ENCODE assay signal across 10 mouse cellular contexts in the genomic region with DNA sequence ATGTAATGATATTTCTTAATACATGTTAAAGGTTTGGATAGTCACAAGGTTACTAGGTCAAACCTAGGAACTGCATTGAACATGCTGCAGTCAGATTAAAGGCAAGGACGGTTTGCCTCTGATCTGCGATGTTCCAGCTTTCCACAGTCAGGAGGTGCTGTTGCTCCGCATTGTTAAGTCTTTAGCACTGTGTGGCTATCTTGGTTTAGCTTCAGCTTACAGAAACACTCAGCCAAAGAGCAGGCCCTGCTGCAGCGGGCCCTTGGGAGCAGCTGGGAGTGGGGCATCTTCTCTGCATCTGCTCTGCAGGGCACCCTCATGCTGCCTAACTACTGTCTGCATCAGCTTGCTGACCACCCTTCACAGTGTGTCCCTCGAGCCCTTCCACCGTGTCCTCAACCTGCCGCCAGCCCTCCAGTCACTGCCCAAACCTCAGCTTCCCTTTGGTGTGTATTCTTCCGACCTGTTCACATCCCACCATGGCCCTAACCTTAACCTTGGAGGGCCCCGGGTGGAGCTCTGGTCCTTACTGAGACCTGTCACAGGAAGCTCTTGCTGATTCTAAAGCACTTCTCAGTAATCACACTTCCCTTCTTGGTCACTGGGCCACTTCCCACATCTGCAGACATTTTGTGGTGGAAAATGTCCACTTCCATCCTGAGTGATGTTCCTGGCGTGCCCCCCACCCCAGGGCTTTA. TPM values are rescaled to one million over a fixed set of nuclear protein-coding genes. Genes with fewer than 3 reads are reported as not detected.
DNase-seq lines count a peak whose midpoint lies in the region; ATAC-seq and TF ChIP-seq lines count a peak whose summit lies in the region.
"Had no signal": no experiment of that assay in that cellular context is flagged by ENCODE, and none has a peak within 500 bp of the region (broad histone marks: within the 10 kb centered on the region; RNA-seq: fewer than 3 reads in every experiment).

No protein-coding gene starts in this region.

- H3K27me3 ChIP-seq in ES-Bruce4 (ENCODE audit: control insufficient read depth, insufficient read depth, low read length, poor library complexity, severe bottlenecking) = no peaks in the 10 kb centered on the region
- H3K27me3 ChIP-seq: liver, embryonic 15.5 days had no signal

- H3K9me3 ChIP-seq in ES-Bruce4 (replicated peaks; ENCODE audit: control insufficient read depth, insufficient read depth, low read length, poor library complexity, severe bottlenecking) = no peaks in the 10 kb centered on the region
- H3K9me3 ChIP-seq: heart, embryonic 10.5 days; liver, embryonic 15.5 days; neural tube, embryonic 13.5 days had no signal

- TF ChIP-seq CTCF in layer of hippocampus, adult 2 months (conservative IDR thresholded peaks at IDR 0.05) = peak; percentile 31
- peak; percentile 8 for TF ChIP-seq CTCF in ES-Bruce4 (IDR thresholded peaks at IDR 0.05; ENCODE audit: low read depth, low read length)

- no peak overlapping the region for H3K9ac ChIP-seq in ES-Bruce4 (ENCODE audit: low read depth, poor library complexity, severe bottlenecking)
- H3K9ac ChIP-seq: liver, embryonic 15.5 days had no signal

- TF ChIP-seq POLR2A in ES-Bruce4 (IDR thresholded peaks at IDR 0.05; ENCODE audit: insufficient read depth, low read length) = no peak

- TF ChIP-seq EP300 in ES-Bruce4 (IDR thresholded peaks at IDR 0.05; ENCODE audit: insufficient read depth, low read depth, low read length) = no peak

- no peaks in the 10 kb centered on the region for H3K36me3 ChIP-seq in ES-Bruce4 (ENCODE audit: control insufficient read depth, insufficient read depth, low read length, poor library complexity, severe bottlenecking)

- no peak overlapping the region for H3K4me3 ChIP-seq in layer of hippocampus, adult 2 months
- no peak overlapping the region for H3K4me3 ChIP-seq in ES-Bruce4 (ENCODE audit: low read depth, low read length)
- H3K4me3 ChIP-seq: neural tube, embryonic 13.5 days had no signal

- ATAC-seq in megakaryocyte, adult 5-6 weeks (ENCODE audit: poor library complexity, severe bottlenecking) = peak; percentile 74

- H3K4me1 ChIP-seq in ES-Bruce4 (ENCODE audit: control insufficient read depth, insufficient read depth, low read length) = no peaks in the 10 kb centered on the region

- DNase-seq in layer of hippocampus, adult 2 months (ENCODE audit: low spot score in 2 of 2) = no peak
- no peak for DNase-seq in layer of hippocampus, adult 8-10 months (ENCODE audit: low spot score in 2 of 2)
- peak; percentile 37 for DNase-seq in adipocyte (ENCODE audit: low spot score)
- no peak for DNase-seq in thymus, postnatal 0 days (ENCODE audit: low spot score)
- no peak for DNase-seq in right cerebral cortex, adult 18-20 months

- peak overlapping the region; percentile 15; the same call in 1 of the 2 replicates for H3K27ac ChIP-seq in layer of hippocampus, adult 2 months
- H3K27ac ChIP-seq in ES-Bruce4 (ENCODE audit: insufficient read depth, low read length) = no peak overlapping the region
- H3K27ac ChIP-seq: liver, embryonic 15.5 days; neural tube, embryonic 13.5 days had no signal

RNA-seq across cellular contexts. Expression of a gene that starts 17.5 kb away (rescaled TPM):
- 10 to 100 TPM; 29.1 to 30.8 TPM for total RNA-seq in layer of hippocampus, adult 2 months (2021)
- 10 to 100 TPM; 26.3 to 28.5 (median 27.2) TPM for total RNA-seq in layer of hippocampus, adult 8-10 months (2022)
- polyA plus RNA-seq in ES-Bruce4 (2011; ENCODE audit: insufficient read depth, insufficient read length, low read depth, missing spikeins) = 6.9 and 7.4 TPM in 2 replicates
- 5.4 and 6.5 TPM in 2 replicates for total RNA-seq in megakaryocyte, adult 5-6 weeks (2015)
- total RNA-seq in megakaryocyte, adult 5-6 weeks (2017) = 5.7 and 7.5 TPM in 2 replicates
- polyA plus RNA-seq in thymus, postnatal 0 days (2015; fragmentation: Nextera tagmentation; extraction: Ambion mirVana) = 11.6 and 13.4 TPM in 2 replicates

RNA-seq across cellular contexts. Expression of a gene that starts 21.7 kb away (rescaled TPM):
- 1 to 10 TPM in 1 of 2 experiments, under 1 TPM in 1; 0.18 to 1.3 TPM for total RNA-seq in layer of hippocampus, adult 2 months (2021)
- total RNA-seq in layer of hippocampus, adult 8-10 months (2022) = 1 to 10 TPM in 2 of 4 experiments, under 1 TPM in 2; 0.22 to 1.2 (median 0.91) TPM
- polyA plus RNA-seq in ES-Bruce4 (2011; ENCODE audit: insufficient read depth, insufficient read length, low read depth, missing spikeins) = not detected in 2 replicates
- total RNA-seq in megakaryocyte, adult 5-6 weeks (2015) = 6.1 and 6.4 TPM in 2 replicates
- total RNA-seq in megakaryocyte, adult 5-6 weeks (2017) = 2.5 and 5.7 TPM in 2 replicates
- 1.4 and 1.6 TPM in 2 replicates for polyA plus RNA-seq in thymus, postnatal 0 days (2015; fragmentation: Nextera tagmentation; extraction: Ambion mirVana)
- polyA plus RNA-seq: neural tube, embryonic 13.5 days had no signal

RNA-seq across cellular contexts. Expression of a gene that starts 34.3 kb away (rescaled TPM):
- 100 to 1,000 TPM in 1 of 2 experiments, 10 to 100 TPM in 1; 99.0 to 104 TPM for total RNA-seq in layer of hippocampus, adult 2 months (2021)
- total RNA-seq in layer of hippocampus, adult 8-10 months (2022) = 100 to 1,000 TPM; 104 to 119 (median 115) TPM
- 3.8 and 4.3 TPM in 2 replicates for polyA plus RNA-seq in ES-Bruce4 (2011; ENCODE audit: insufficient read depth, insufficient read length, low read depth, missing spikeins)
- total RNA-seq in megakaryocyte, adult 5-6 weeks (2015) = not detected in 2 replicates
- total RNA-seq in megakaryocyte, adult 5-6 weeks (2017) = not detected in 2 replicates
- 0.12 TPM in 2 replicates for polyA plus RNA-seq in thymus, postnatal 0 days (2015; fragmentation: Nextera tagmentation; extraction: Ambion mirVana)
- polyA plus RNA-seq: liver, embryonic 15.5 days had no signal

Comparison
In these comparisons a context has a peak if more than half of its experiments do, and no peak if none do; other contexts are left out.
1. RNA of a gene that starts 34.3 kb away (total RNA-seq): 104 to 119 TPM in layer of hippocampus, adult 8-10 months and 99.0 to 104 TPM in layer of hippocampus, adult 2 months; not detected in megakaryocyte, adult 5-6 weeks; every median in the first group is over 10 times any median in the second.